Mouse (Mus musculus) adrenal gland, adult 18-20 months (tissue): Measurements from ENCODE around the gene Taldo1. TPM values are rescaled to one million over a fixed set of nuclear protein-coding genes. Genes with fewer than 3 reads are reported as not detected.
A peak's percentile ranks its signal among the peaks of the same experiment; 100 is the strongest.

Experiments
- DNase-seq, 2 experiments: peaks; one replicate each; pipeline ENCODE4 v3.0.0; 2021 to 2022; ENCODE audit warnings: low spot score in 2 of 2
- long read RNA-seq, 2 experiments: library from polyadenylated mRNA; stranded (forward); transcript quantifications; one replicate each; pipeline ENCODE4 v2.0.0; 2021
- total RNA-seq, 2 experiments: library from RNA; stranded (reverse); gene quantifications; 1 replicate in 1 of 2; 2 replicates in 1 of 2; pipeline ENCODE4 v1.2.3; 2021

Gene Taldo1
- 100 to 1,000 TPM; 677 to 814 TPM for total RNA-seq
- long read RNA-seq, experiment 1, transcript Taldo1-201 (8 exons, 1,229 nt), result major isoform, 493 of 532 reads
- long read RNA-seq, experiment 1, partial matches to known transcripts, result 13 of 532 reads
- long read RNA-seq, experiment 1, other reads (novel, unspliced or antisense), result 25 of 532 reads
- long read RNA-seq, experiment 2, transcript Taldo1-201 (8 exons, 1,229 nt), result major isoform, 1,440 of 1,524 reads
- long read RNA-seq, experiment 2, partial matches to known transcripts, result 40 of 1,524 reads
- long read RNA-seq, experiment 2, other reads (novel, unspliced or antisense), result 41 of 1,524 reads

GRCm38 (mm10) chr7:141391625-141392551 is at the start of gene Taldo1:
Gene Taldo1, plus strand, starts transcription at chr7:141392199.
- DNase-seq, result peak; percentile 93 to 96

GRCm38 (mm10) chr7:141343230-141343629 is 48.8 kb upstream of the Taldo1 start:
- DNase-seq, result no peak

- no peak for DNase-seq
Observed at GRCm38 (mm10) chr7:141343696-141344095, 48.3 kb upstream of the Taldo1 start.

- no peak for DNase-seq
Observed at GRCm38 (mm10) chr7:141344787-141345186, 47.2 kb upstream of the Taldo1 start.

- no peak for DNase-seq
Observed at GRCm38 (mm10) chr7:141351061-141351460, 40.9 kb upstream of the Taldo1 start.

- DNase-seq, result no peak
Observed at GRCm38 (mm10) chr7:141355051-141355450, 36.9 kb upstream of the Taldo1 start.

GRCm38 (mm10) chr7:141355626-141356326 is 36.2 kb upstream of the Taldo1 start:
- DNase-seq, result no peak

GRCm38 (mm10) chr7:141356971-141357370 is 35.0 kb upstream of the Taldo1 start:
- no peak for DNase-seq

GRCm38 (mm10) chr7:141361510-141361909 is 30.5 kb upstream of the Taldo1 start:
- DNase-seq, result no peak

- peak; percentile 66 to 67 for DNase-seq
Observed at GRCm38 (mm10) chr7:141363106-141363751, 28.8 kb upstream of the Taldo1 start.

GRCm38 (mm10) chr7:141363752-141364125 is 28.3 kb upstream of the Taldo1 start:
- no peak for DNase-seq

- no peak for DNase-seq
Observed at GRCm38 (mm10) chr7:141364349-141365048, 27.5 kb upstream of the Taldo1 start.

- DNase-seq, result no peak
Observed at GRCm38 (mm10) chr7:141365049-141365445, 27.0 kb upstream of the Taldo1 start.

GRCm38 (mm10) chr7:141367358-141367757 is 24.6 kb upstream of the Taldo1 start:
- no peak for DNase-seq

GRCm38 (mm10) chr7:141369918-141370317 is 22.1 kb upstream of the Taldo1 start:
- no peak for DNase-seq

- DNase-seq, result no peak
Observed at GRCm38 (mm10) chr7:141371942-141372595, 19.9 kb upstream of the Taldo1 start.

- DNase-seq, result no peak
Observed at GRCm38 (mm10) chr7:141373611-141374010, 18.4 kb upstream of the Taldo1 start.

- DNase-seq, result no peak
Observed at GRCm38 (mm10) chr7:141374399-141374798, 17.6 kb upstream of the Taldo1 start.

- no peak for DNase-seq
Observed at GRCm38 (mm10) chr7:141379584-141379983, 12.4 kb upstream of the Taldo1 start.
